Mouse (Mus musculus): ENCODE results near the gene Ntn4.
"Not testable (repeated sequence)": the region's sequence is repeated elsewhere in the genome, so short reads cannot be mapped to it uniquely, and the experiment has no call there.

Ntn4 gene

GRCm38 (mm10) chr10:93685416-93685815 is 44.9 kb downstream of the Ntn4 start:
- not testable (repeated sequence) for DNase-seq (ENCODE audit: low spot score)

GRCm38 (mm10) chr10:93686579-93686978 is 46.1 kb downstream of the Ntn4 start:
- no peak for DNase-seq (ENCODE audit: low spot score)

GRCm38 (mm10) chr10:93687781-93688180 is 47.3 kb downstream of the Ntn4 start:
- DNase-seq (ENCODE audit: low spot score), result no peak

- DNase-seq (ENCODE audit: low spot score), result no peak
Measured at GRCm38 (mm10) chr10:93688306-93689171, 48.1 kb downstream of the Ntn4 start.

GRCm38 (mm10) chr10:93691344-93691743 is 50.9 kb downstream of the Ntn4 start:
- no peak for DNase-seq (ENCODE audit: low spot score)

- DNase-seq (ENCODE audit: low spot score), result no peak
Measured at GRCm38 (mm10) chr10:93695043-93695791, 54.7 kb downstream of the Ntn4 start.

- DNase-seq (ENCODE audit: low spot score), result no peak
Measured at GRCm38 (mm10) chr10:93696001-93696400, 55.5 kb downstream of the Ntn4 start.

GRCm38 (mm10) chr10:93697866-93698483 is 57.5 kb downstream of the Ntn4 start:
- DNase-seq (ENCODE audit: low spot score), result no peak

GRCm38 (mm10) chr10:93699689-93700478 is 59.4 kb downstream of the Ntn4 start:
- DNase-seq (ENCODE audit: low spot score), result no peak

- DNase-seq (ENCODE audit: low spot score), result no peak
Measured at GRCm38 (mm10) chr10:93700589-93701363, 60.3 kb downstream of the Ntn4 start.

- no peak for DNase-seq (ENCODE audit: low spot score)
Measured at GRCm38 (mm10) chr10:93703946-93704345, 63.5 kb downstream of the Ntn4 start.

- no peak for DNase-seq (ENCODE audit: low spot score)
Measured at GRCm38 (mm10) chr10:93707149-93708075, 66.9 kb downstream of the Ntn4 start.

GRCm38 (mm10) chr10:93708076-93708473 is 67.6 kb downstream of the Ntn4 start:
- no peak for DNase-seq (ENCODE audit: low spot score)

GRCm38 (mm10) chr10:93708515-93708914 is 68.0 kb downstream of the Ntn4 start:
- no peak for DNase-seq (ENCODE audit: low spot score)

GRCm38 (mm10) chr10:93709536-93709935 is 69.1 kb downstream of the Ntn4 start:
- no peak for DNase-seq (ENCODE audit: low spot score)

GRCm38 (mm10) chr10:93721625-93722337 is 81.3 kb downstream of the Ntn4 start:
- no peak for DNase-seq (ENCODE audit: low spot score)

- DNase-seq (ENCODE audit: low spot score), result peak; percentile 45
Measured at GRCm38 (mm10) chr10:93723942-93724542, 83.6 kb downstream of the Ntn4 start.

- DNase-seq (ENCODE audit: low spot score), result no peak
Measured at GRCm38 (mm10) chr10:93728131-93728530, 87.7 kb downstream of the Ntn4 start.

GRCm38 (mm10) chr10:93730514-93730913 is 90.0 kb downstream of the Ntn4 start:
- DNase-seq (ENCODE audit: low spot score), result no peak

Data from retina, embryonic 14.5 days (tissue).